Mouse (Mus musculus): ENCODE results near the gene Clasp2.

- no peak for TF ChIP-seq CTCF (conservative IDR thresholded peaks at IDR 0.05; ENCODE audit: low read length)
- no peak for TF ChIP-seq NANOG (IDR thresholded peaks at IDR 0.05; ENCODE audit: borderline replicate concordance, low read length)
Measured at GRCm38 (mm10) chr9:113943372-113943771, 202.1 kb downstream of the Clasp2 start.
